ENCODE assay signal across 19 mouse cellular contexts in the genomic region with DNA sequence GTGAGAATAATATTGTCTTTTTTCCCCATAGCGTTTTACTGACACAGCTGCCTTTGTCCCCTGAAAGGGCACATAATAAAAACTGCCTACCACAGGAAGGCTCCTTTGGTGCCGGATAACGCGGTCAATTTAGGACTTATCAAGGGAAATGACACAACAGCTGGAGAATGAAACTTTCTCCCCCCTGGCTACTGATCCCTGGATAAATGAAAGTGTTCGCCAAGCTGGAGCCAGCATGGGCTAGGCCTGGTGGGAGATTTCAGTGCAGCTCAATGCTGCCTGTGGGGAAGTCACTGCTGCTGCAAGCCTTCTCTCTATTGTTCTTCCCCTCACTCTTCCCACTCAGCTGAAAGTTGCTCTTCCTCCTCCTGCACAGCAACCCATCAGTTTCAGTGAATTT.
DNase-seq lines count a peak whose midpoint lies in the region; ATAC-seq lines count a peak whose summit lies in the region.
"Had no signal": no experiment of that assay in that cellular context is flagged by ENCODE, and none has a peak within 500 bp of the region (broad histone marks: within the 10 kb centered on the region; RNA-seq: fewer than 3 reads in every experiment).

No protein-coding gene starts in this region.

- no peak overlapping the region for H3K4me3 ChIP-seq in forebrain, embryonic 10.5 days
- no peak overlapping the region for H3K4me3 ChIP-seq in forebrain, embryonic 15.5 days
- no peak overlapping the region for H3K4me3 ChIP-seq in limb, embryonic 12.5 days (replicated peaks)
- no peak overlapping the region for H3K4me3 ChIP-seq in limb, embryonic 10.5 days
- H3K4me3 ChIP-seq in forebrain, embryonic 13.5 days = no peak overlapping the region
- H3K4me3 ChIP-seq: embryonic facial prominence, embryonic 13.5 days; liver, embryonic 15.5 days had no signal

- H3K4me2 ChIP-seq in forebrain, embryonic 15.5 days (replicated peaks) = no peak overlapping the region
- H3K4me2 ChIP-seq in limb, embryonic 12.5 days = no peak overlapping the region
- H3K4me2 ChIP-seq in forebrain, embryonic 13.5 days = peak overlapping the region; percentile 16; the same call in 1 of the 2 replicates
- H3K4me2 ChIP-seq: embryonic facial prominence, embryonic 13.5 days; heart, embryonic 11.5 days; liver, embryonic 15.5 days had no signal

- H3K27me3 ChIP-seq in forebrain, embryonic 10.5 days (ENCODE audit: poor library complexity, severe bottlenecking) = peaks cover 5% of the 10 kb centered on the region; the same call in 1 of the 2 replicates
- no peaks in the 10 kb centered on the region for H3K27me3 ChIP-seq in forebrain, embryonic 15.5 days
- H3K27me3 ChIP-seq in limb, embryonic 12.5 days = no peaks in the 10 kb centered on the region
- no peaks in the 10 kb centered on the region for H3K27me3 ChIP-seq in limb, embryonic 10.5 days (ENCODE audit: low read depth, poor library complexity, severe bottlenecking)
- H3K27me3 ChIP-seq in forebrain, embryonic 13.5 days = no peaks in the 10 kb centered on the region
- H3K27me3 ChIP-seq: embryonic facial prominence, embryonic 13.5 days had no signal

- H3K36me3 ChIP-seq in forebrain, embryonic 10.5 days (replicated peaks) = no peaks in the 10 kb centered on the region
- H3K36me3 ChIP-seq in forebrain, embryonic 15.5 days = no peaks in the 10 kb centered on the region
- no peaks in the 10 kb centered on the region for H3K36me3 ChIP-seq in limb, embryonic 12.5 days
- H3K36me3 ChIP-seq in limb, embryonic 10.5 days = no peaks in the 10 kb centered on the region
- no peaks in the 10 kb centered on the region for H3K36me3 ChIP-seq in forebrain, embryonic 13.5 days (ENCODE audit: poor library complexity, severe bottlenecking)
- H3K36me3 ChIP-seq: embryonic facial prominence, embryonic 13.5 days; liver, embryonic 15.5 days had no signal

- H3K9ac ChIP-seq in forebrain, embryonic 15.5 days (replicated peaks) = no peak overlapping the region
- no peak overlapping the region for H3K9ac ChIP-seq in limb, embryonic 12.5 days (replicated peaks)
- no peak overlapping the region for H3K9ac ChIP-seq in forebrain, embryonic 13.5 days
- H3K9ac ChIP-seq: embryonic facial prominence, embryonic 13.5 days; liver, embryonic 15.5 days had no signal

- DNase-seq in forebrain, embryonic 10.5 days (ENCODE audit: extremely low spot score, low spot score) = no peak
- no peak for DNase-seq in limb, embryonic 10.5 days (ENCODE audit: low spot score)
- peak; percentile 32 for DNase-seq in retina, embryonic 14.5 days (ENCODE audit: low spot score)
- DNase-seq in kidney, adult 8-10 months = no peak
- no peak for DNase-seq in liver
- DNase-seq: adrenal gland, postnatal 25 days; cerebellum, postnatal 10 days; gastrocnemius, postnatal 10 days; kidney, postnatal 36 days; layer of hippocampus, postnatal 36 days; lung, postnatal 14 days; right cerebral cortex, adult 18-20 months had no signal

- H3K4me1 ChIP-seq in forebrain, embryonic 10.5 days = peaks cover 60% of the 10 kb centered on the region
- peaks cover 22% of the 10 kb centered on the region for H3K4me1 ChIP-seq in forebrain, embryonic 15.5 days
- peaks cover 22% of the 10 kb centered on the region for H3K4me1 ChIP-seq in limb, embryonic 12.5 days (replicated peaks)
- H3K4me1 ChIP-seq in limb, embryonic 10.5 days = peaks cover 12% of the 10 kb centered on the region
- H3K4me1 ChIP-seq in forebrain, embryonic 13.5 days = peaks cover 32% of the 10 kb centered on the region
- H3K4me1 ChIP-seq: liver, embryonic 15.5 days had no signal

- H3K9me3 ChIP-seq in forebrain, embryonic 10.5 days = no peaks in the 10 kb centered on the region
- H3K9me3 ChIP-seq in forebrain, embryonic 15.5 days = no peaks in the 10 kb centered on the region
- no peaks in the 10 kb centered on the region for H3K9me3 ChIP-seq in limb, embryonic 12.5 days
- no peaks in the 10 kb centered on the region for H3K9me3 ChIP-seq in limb, embryonic 10.5 days (replicated peaks)
- no peaks in the 10 kb centered on the region for H3K9me3 ChIP-seq in forebrain, embryonic 13.5 days (replicated peaks)
- H3K9me3 ChIP-seq: embryonic facial prominence, embryonic 13.5 days; liver, embryonic 15.5 days had no signal

- H3K27ac ChIP-seq in forebrain, embryonic 10.5 days = peak overlapping the region; percentile 42; the same call in 1 of the 2 replicates
- H3K27ac ChIP-seq in forebrain, embryonic 15.5 days (replicated peaks) = no peak overlapping the region
- 0 out of 2 replicates have a peak overlapping the region, but pooled peaks have one; percentile 12 for H3K27ac ChIP-seq in limb, embryonic 12.5 days
- no peak overlapping the region for H3K27ac ChIP-seq in limb, embryonic 10.5 days
- H3K27ac ChIP-seq in forebrain, embryonic 13.5 days = no peak overlapping the region
- H3K27ac ChIP-seq: embryonic facial prominence, embryonic 13.5 days; liver, embryonic 15.5 days had no signal

- no peak for ATAC-seq in forebrain, embryonic 15.5 days (replicated peaks)
- ATAC-seq in limb, embryonic 12.5 days (ENCODE audit: insufficient number of reproducible peaks, insufficient read depth, low FRiP score, low TSS enrichment, low read depth) = no peak
- no peak for ATAC-seq in forebrain, embryonic 13.5 days
- ATAC-seq: intestine, postnatal 0 days had no signal

- WGBS in forebrain, embryonic 10.5 days = 24% methylated on average over 5 of the region's 5 CpGs
- WGBS in forebrain, embryonic 15.5 days = 10% methylated on average over 5 of the region's 5 CpGs
- 35% methylated on average over 5 of the region's 5 CpGs for whole genome bisulfite sequencing in limb, embryonic 12.5 days
- 74% methylated on average over 5 of the region's 5 CpGs for WGBS in limb, embryonic 10.5 days
- 5% methylated on average over 5 of the region's 5 CpGs for WGBS in forebrain, embryonic 13.5 days

Comparison
In these comparisons a context has a peak if more than half of its experiments do, and no peak if none do; other contexts are left out.
1. H3K27ac ChIP-seq: peak in forebrain, embryonic 10.5 days (single experiment) and limb, embryonic 12.5 days (single experiment); none in forebrain, embryonic 15.5 days (single experiment), limb, embryonic 10.5 days (single experiment) and forebrain, embryonic 13.5 days (single experiment).